Mouse (Mus musculus): ENCODE results near the gene Ctla4. TPM values are rescaled to one million over a fixed set of nuclear protein-coding genes. Genes with fewer than 3 reads are reported as not detected.

The Ctla4 gene
- polyA plus RNA-seq, 1 experiment from 2014 or later, result not detected

DNA sequence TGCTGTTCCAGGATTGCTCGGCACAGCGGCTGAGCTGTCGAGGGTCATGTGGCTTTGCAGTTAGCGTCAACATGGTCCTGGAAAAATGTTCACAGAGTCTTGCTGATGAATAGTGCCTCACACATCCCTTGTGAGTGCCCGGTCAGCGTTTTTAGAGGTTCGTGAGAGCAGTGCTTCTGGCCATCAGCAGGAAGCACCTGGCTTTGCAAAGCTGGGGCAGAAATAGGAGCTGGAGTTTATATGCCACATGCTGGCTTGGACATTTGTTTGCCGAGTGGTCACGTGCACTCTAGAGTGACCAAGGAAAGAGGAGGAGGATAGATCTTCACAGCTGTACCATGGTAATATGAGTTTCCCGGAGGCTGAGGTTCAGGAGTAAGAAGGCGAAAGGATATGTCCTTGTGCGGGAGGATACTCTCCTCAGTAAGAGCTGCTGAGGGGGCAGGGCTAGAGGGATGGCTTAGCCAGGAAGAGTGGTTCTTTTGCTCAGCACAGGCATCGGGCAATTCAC, 23.8 kb upstream of the Ctla4 start:
- H3K27ac ChIP-seq (ENCODE audit: low read length), result peak overlapping the region; percentile 10; the same call in 1 of the 2 replicates
- H3K4me1 ChIP-seq (ENCODE audit: insufficient read depth, low read length), result peaks cover 11% of the 10 kb centered on the region; the same call in 1 of the 2 replicates
- H3K27me3 ChIP-seq (ENCODE audit: insufficient read depth, low read length), result no peaks in the 10 kb centered on the region
- H3K4me3 ChIP-seq (ENCODE audit: low read length), result no peak overlapping the region
- H3K36me3 ChIP-seq (ENCODE audit: insufficient read depth, low read length), result no peaks in the 10 kb centered on the region
- ATAC-seq (ENCODE audit: low FRiP score, low TSS enrichment), result peak; percentile 69
- peak overlapping the region; percentile 38; the same call in 1 of the 2 replicates for H3K4me2 ChIP-seq (replicated peaks; ENCODE audit: low read depth, low read length)
- H3K9me3 ChIP-seq (ENCODE audit: low read length), result no peaks in the 10 kb centered on the region
- 17% methylated on average over 13 of the region's 13 CpGs for WGBS
- H3K9ac ChIP-seq (replicated peaks; ENCODE audit: low read length), result 0 out of 2 replicates have a peak overlapping the region, but pooled peaks have one; percentile 1

GRCm38 (mm10) chr1:60863701-60864100, 23.1 kb upstream of the Ctla4 start:
- H3K27ac ChIP-seq (ENCODE audit: low read length), result no peak overlapping the region
- no peak overlapping the region for H3K4me3 ChIP-seq (ENCODE audit: low read length)
- no peaks in the 10 kb centered on the region for H3K27me3 ChIP-seq (ENCODE audit: insufficient read depth, low read length)
- H3K36me3 ChIP-seq (ENCODE audit: insufficient read depth, low read length), result no peaks in the 10 kb centered on the region
- ATAC-seq (ENCODE audit: low FRiP score, low TSS enrichment), result no peak
- H3K9ac ChIP-seq (replicated peaks; ENCODE audit: low read length), result no peak overlapping the region
- H3K4me1 ChIP-seq (ENCODE audit: insufficient read depth, low read length), result peaks cover 11% of the 10 kb centered on the region; the same call in 1 of the 2 replicates
- 83% methylated on average over 3 of the region's 3 CpGs for WGBS
- H3K4me2 ChIP-seq (replicated peaks; ENCODE audit: low read depth, low read length), result no peak overlapping the region
- no peaks in the 10 kb centered on the region for H3K9me3 ChIP-seq (ENCODE audit: low read length)

DNA sequence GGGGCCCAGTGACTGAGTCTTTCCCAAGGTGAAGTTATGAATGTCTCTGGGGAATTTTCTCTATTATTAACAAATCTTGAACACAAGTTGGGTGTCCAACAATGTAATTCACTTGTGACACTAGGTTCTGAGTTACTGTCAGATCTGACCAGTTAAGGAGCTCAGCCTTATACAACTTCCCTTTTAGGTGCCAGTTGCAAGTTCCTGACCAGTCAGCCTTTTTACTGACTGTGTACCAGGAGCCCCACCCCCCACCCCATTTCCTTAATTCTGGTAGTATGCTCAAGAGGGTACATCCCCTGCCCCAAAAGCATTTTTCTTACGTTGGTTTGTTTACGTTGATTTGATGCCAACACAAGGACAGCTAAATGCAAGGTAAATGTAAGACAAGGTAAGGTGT, 21.6 kb upstream of the Ctla4 start:
- no peaks in the 10 kb centered on the region for H3K9me3 ChIP-seq (ENCODE audit: low read length)
- H3K27ac ChIP-seq (ENCODE audit: low read length), result no peak overlapping the region
- no peak overlapping the region for H3K4me3 ChIP-seq (ENCODE audit: low read length)
- H3K4me1 ChIP-seq (ENCODE audit: insufficient read depth, low read length), result peaks cover 11% of the 10 kb centered on the region; the same call in 1 of the 2 replicates
- no peak overlapping the region for H3K9ac ChIP-seq (replicated peaks; ENCODE audit: low read length)
- H3K36me3 ChIP-seq (ENCODE audit: insufficient read depth, low read length), result no peaks in the 10 kb centered on the region
- 77% methylated on average over 2 of the region's 2 CpGs for WGBS
- H3K4me2 ChIP-seq (replicated peaks; ENCODE audit: low read depth, low read length), result no peak overlapping the region
- H3K27me3 ChIP-seq (ENCODE audit: insufficient read depth, low read length), result no peaks in the 10 kb centered on the region
- no peak for ATAC-seq (ENCODE audit: low FRiP score, low TSS enrichment)

- H3K27me3 ChIP-seq (ENCODE audit: insufficient read depth, low read length), result no peaks in the 10 kb centered on the region
- no peak overlapping the region for H3K4me2 ChIP-seq (replicated peaks; ENCODE audit: low read depth, low read length)
- H3K27ac ChIP-seq (ENCODE audit: low read length), result no peak overlapping the region
- H3K36me3 ChIP-seq (ENCODE audit: insufficient read depth, low read length), result no peaks in the 10 kb centered on the region
- H3K4me1 ChIP-seq (ENCODE audit: insufficient read depth, low read length), result peaks cover 11% of the 10 kb centered on the region; the same call in 1 of the 2 replicates
- no peak overlapping the region for H3K9ac ChIP-seq (replicated peaks; ENCODE audit: low read length)
- ATAC-seq (ENCODE audit: low FRiP score, low TSS enrichment), result no peak
- H3K4me3 ChIP-seq (ENCODE audit: low read length), result no peak overlapping the region
- 59% methylated on average over 5 of the region's 5 CpGs for WGBS
- H3K9me3 ChIP-seq (ENCODE audit: low read length), result no peaks in the 10 kb centered on the region
These were observed 20.8 kb upstream of the Ctla4 start for GRCm38 (mm10) chr1:60866043-60866442.

DNA sequence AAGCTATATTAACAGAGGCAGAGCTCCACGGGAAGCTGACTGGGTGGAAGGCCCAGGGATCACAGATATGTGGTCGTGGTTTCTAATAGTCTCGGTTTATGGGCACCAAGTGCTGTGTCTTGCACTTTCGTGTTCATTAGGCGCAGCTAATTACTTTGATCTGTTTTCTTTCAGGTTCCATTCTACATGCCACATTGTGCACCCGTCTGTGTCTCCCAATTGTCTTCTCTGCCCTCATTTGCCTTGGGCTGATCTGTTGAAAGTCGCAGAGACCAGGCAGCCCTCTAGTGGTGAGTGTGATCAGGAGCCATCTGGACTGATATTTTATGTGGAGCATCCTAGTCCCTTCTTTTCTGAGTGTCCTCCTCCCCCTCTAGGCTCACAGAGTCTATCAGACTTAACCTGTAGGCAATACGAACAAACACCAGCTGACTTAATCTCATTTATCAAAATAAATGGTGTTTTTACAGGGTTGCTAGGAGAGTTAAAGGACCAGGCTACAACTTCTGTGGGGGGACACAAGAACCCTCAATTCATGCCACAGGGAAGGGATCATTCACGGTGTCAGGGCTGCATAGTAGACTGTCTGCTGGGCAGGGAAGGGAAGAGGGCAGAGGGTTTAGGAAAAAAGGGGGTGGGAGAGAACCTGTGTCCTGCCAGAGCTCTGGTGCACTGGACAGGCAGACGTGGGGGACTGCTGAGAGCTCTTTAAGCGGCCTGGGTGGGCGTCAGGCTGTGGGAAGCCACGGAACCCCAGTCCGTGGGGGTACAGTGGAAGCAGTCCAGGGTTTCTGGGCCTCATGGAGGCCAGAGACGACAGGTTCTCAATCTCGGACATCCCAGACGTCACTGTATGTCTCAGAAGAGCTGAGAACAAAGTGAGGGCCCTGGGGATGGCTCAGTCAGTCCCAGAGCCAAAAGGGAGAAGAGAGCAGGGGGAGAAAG, 18.2 kb upstream of the Ctla4 start:
- H3K4me1 ChIP-seq (ENCODE audit: insufficient read depth, low read length), result peaks cover 1% of the 10 kb centered on the region; the same call in 1 of the 2 replicates
- no peaks in the 10 kb centered on the region for H3K36me3 ChIP-seq (ENCODE audit: insufficient read depth, low read length)
- no peaks in the 10 kb centered on the region for H3K27me3 ChIP-seq (ENCODE audit: insufficient read depth, low read length)
- H3K9me3 ChIP-seq (ENCODE audit: low read length), result no peaks in the 10 kb centered on the region
- ATAC-seq (ENCODE audit: low FRiP score, low TSS enrichment), result peak; percentile 46; the same call in 1 of the 2 replicates
- 67% methylated on average over 17 of the region's 17 CpGs for WGBS
- H3K4me2 ChIP-seq (replicated peaks; ENCODE audit: low read depth, low read length), result no peak overlapping the region
- no peak overlapping the region for H3K27ac ChIP-seq (ENCODE audit: low read length)
- H3K4me3 ChIP-seq (ENCODE audit: low read length), result no peak overlapping the region
- no peak overlapping the region for H3K9ac ChIP-seq (replicated peaks; ENCODE audit: low read length)

GRCm38 (mm10) chr1:60875267-60875666, 11.5 kb upstream of the Ctla4 start:
- Histone ChIP-seq H3K4me1 (ENCODE audit: insufficient read depth, low read length) (no peaks in the 10 kb centered on the region), H3K4me2 (replicated peaks; ENCODE audit: low read depth, low read length) (no peak overlapping the region), H3K27me3 (ENCODE audit: insufficient read depth, low read length) (no peaks in the 10 kb centered on the region), H3K27ac (ENCODE audit: low read length) (no peak overlapping the region), H3K9ac (replicated peaks; ENCODE audit: low read length) (no peak overlapping the region), H3K36me3 (ENCODE audit: insufficient read depth, low read length) (no peaks in the 10 kb centered on the region), H3K9me3 (ENCODE audit: low read length) (no peaks in the 10 kb centered on the region), H3K4me3 (ENCODE audit: low read length) (no peak overlapping the region)
- ATAC-seq (ENCODE audit: low FRiP score, low TSS enrichment), result no peak
- WGBS, result 20% methylated on average over 3 of the region's 3 CpGs

- Histone ChIP-seq H3K9me3 (ENCODE audit: low read length) (no peaks in the 10 kb centered on the region), H3K4me1 (ENCODE audit: insufficient read depth, low read length) (no peaks in the 10 kb centered on the region), H3K9ac (replicated peaks; ENCODE audit: low read length) (no peak overlapping the region), H3K36me3 (ENCODE audit: insufficient read depth, low read length) (no peaks in the 10 kb centered on the region), H3K27me3 (ENCODE audit: insufficient read depth, low read length) (no peaks in the 10 kb centered on the region), H3K27ac (ENCODE audit: low read length) (no peak overlapping the region), H3K4me3 (ENCODE audit: low read length) (no peak overlapping the region), H3K4me2 (replicated peaks; ENCODE audit: low read depth, low read length) (no peak overlapping the region)
- 74% methylated on average over 10 of the region's 10 CpGs for WGBS
- ATAC-seq (ENCODE audit: low FRiP score, low TSS enrichment), result no peak
These were observed 6.5 kb upstream of the Ctla4 start for GRCm38 (mm10) chr1:60880116-60880867.

- ATAC-seq (ENCODE audit: low FRiP score, low TSS enrichment), result no peak
- no peak overlapping the region for H3K4me3 ChIP-seq (ENCODE audit: low read length)
- no peaks in the 10 kb centered on the region for H3K27me3 ChIP-seq (ENCODE audit: insufficient read depth, low read length)
- no peaks in the 10 kb centered on the region for H3K9me3 ChIP-seq (ENCODE audit: low read length)
- WGBS, result 25% methylated on average over 2 of the region's 2 CpGs
- H3K4me2 ChIP-seq (replicated peaks; ENCODE audit: low read depth, low read length), result no peak overlapping the region
- no peaks in the 10 kb centered on the region for H3K4me1 ChIP-seq (ENCODE audit: insufficient read depth, low read length)
- no peak overlapping the region for H3K27ac ChIP-seq (ENCODE audit: low read length)
- no peaks in the 10 kb centered on the region for H3K36me3 ChIP-seq (ENCODE audit: insufficient read depth, low read length)
- H3K9ac ChIP-seq (replicated peaks; ENCODE audit: low read length), result no peak overlapping the region
These were observed 4.0 kb upstream of the Ctla4 start for GRCm38 (mm10) chr1:60882792-60883191.

GRCm38 (mm10) chr1:60883279-60883678, 3.5 kb upstream of the Ctla4 start:
- ATAC-seq (ENCODE audit: low FRiP score, low TSS enrichment), result no peak
- H3K36me3 ChIP-seq (ENCODE audit: insufficient read depth, low read length), result no peaks in the 10 kb centered on the region
- H3K4me1 ChIP-seq (ENCODE audit: insufficient read depth, low read length), result no peaks in the 10 kb centered on the region
- no peaks in the 10 kb centered on the region for H3K9me3 ChIP-seq (ENCODE audit: low read length)
- no peak overlapping the region for H3K9ac ChIP-seq (replicated peaks; ENCODE audit: low read length)
- no peak overlapping the region for H3K27ac ChIP-seq (ENCODE audit: low read length)
- no peak overlapping the region for H3K4me3 ChIP-seq (ENCODE audit: low read length)
- 74% methylated on average over 2 of the region's 2 CpGs for WGBS
- H3K27me3 ChIP-seq (ENCODE audit: insufficient read depth, low read length), result no peaks in the 10 kb centered on the region
- H3K4me2 ChIP-seq (replicated peaks; ENCODE audit: low read depth, low read length), result no peak overlapping the region

All from kidney, embryonic 16.5 days (tissue).